Mouse (Mus musculus) B cell, adult 67 days (primary cell): ENCODE results near the gene Grk4. TPM values are rescaled to one million over a fixed set of nuclear protein-coding genes. Genes with fewer than 3 reads are reported as not detected.

Experiments
- total RNA-seq, 2 experiments: library from RNA; stranded (reverse); gene quantifications; 4 replicates each; pipeline ENCODE4 v1.2.4; 2023

Grk4 gene
- total RNA-seq: 1 to 10 TPM; 3.6 to 5.8 TPM

GRCm38 (mm10) chr5:34659686-34660590 is at the start of gene Grk4, which contains the start of gene Nop14:
Grk4 (plus strand) TSS chr5:34660379.
Nop14 (minus strand) TSS chr5:34660148.

GRCm38 (mm10) chr5:34636481-34637287 is 23.5 kb upstream of the Grk4 start, which contains the start of gene Mfsd10:
Mfsd10 (minus strand) TSS chr5:34637212.

GRCm38 (mm10) chr5:34761509-34761908 is 101.3 kb downstream of the Grk4 start, which contains the start of gene Htt:
Htt (plus strand) TSS chr5:34761740.

Other genes starting within 250 kb of the Grk4 start
- 10 to 100 TPM; 32.9 to 38.5 TPM for gene Tnip2, start 146.4 kb upstream of the Grk4 start, total RNA-seq
- 100 to 1,000 TPM; 119 to 137 TPM for gene Sh3bp2, start 134.5 kb upstream of the Grk4 start, total RNA-seq
- gene Add1, start 86.7 kb upstream of the Grk4 start, total RNA-seq: 100 to 1,000 TPM; 296 to 301 TPM
- 10 to 100 TPM; 54.7 to 57.6 TPM for gene Mfsd10, start 23.2 kb upstream of the Grk4 start, total RNA-seq
- gene Nop14, start 231 bp upstream of the Grk4 start, total RNA-seq: 10 to 100 TPM; 32.4 to 35.1 TPM
- 10 to 100 TPM; 54.6 to 58.2 TPM for gene Htt, start 101.4 kb downstream of the Grk4 start, total RNA-seq
- 1 to 10 TPM; 3.2 to 3.3 TPM for gene Msantd1, start 247.6 kb downstream of the Grk4 start, total RNA-seq